ENCODE assay signal across 9 mouse cellular contexts in genomic region chr10:71058616-71059247, GRCm38 (mm10).
A peak's percentile ranks its signal among the peaks of the same experiment; 100 is the strongest.
DNase-seq lines count a peak whose midpoint lies in the region; ATAC-seq and TF ChIP-seq lines count a peak whose summit lies in the region.
"Had no signal": no experiment of that assay in that cellular context is flagged by ENCODE, and none has a peak within 500 bp of the region (broad histone marks: within the 10 kb centered on the region; RNA-seq: fewer than 3 reads in every experiment).

No protein-coding gene starts in this region.

- H3K4me2 ChIP-seq in intestine, embryonic 16.5 days (ENCODE audit: low read depth, low read length): no peak overlapping the region
- H3K4me2 ChIP-seq: liver, embryonic 13.5 days had no signal

- no peak overlapping the region for H3K9ac ChIP-seq in intestine, embryonic 16.5 days (ENCODE audit: low read depth, low read length)
- H3K9ac ChIP-seq: liver, embryonic 13.5 days had no signal

- peak; percentile 59 for ATAC-seq in intestine, embryonic 16.5 days

- peak; percentile 71 for DNase-seq in 3134 (ENCODE audit: extremely low read depth, insufficient read length, low spot score)
- DNase-seq in adrenal gland, adult 18-20 months (ENCODE audit: low spot score in 2 of 2): peak; percentile 29 to 39
- DNase-seq in gastrocnemius, postnatal 36 days: peak; percentile 61 to 65
- peak; percentile 85 for DNase-seq in lung, postnatal 25 days (ENCODE audit: low spot score)
- no peak for DNase-seq in forebrain, embryonic 10.5 days (ENCODE audit: extremely low spot score, low spot score)
- DNase-seq in thymus, adult 2 months: no peak
- no peak for DNase-seq in left cerebral cortex, postnatal 25 days (ENCODE audit: low spot score in 2 of 2)
- DNase-seq: liver, embryonic 13.5 days had no signal

- intact Hi-C loops in gastrocnemius, postnatal 36 days (cut with DNase I): no loop called here
- intact Hi-C loops in left cerebral cortex, postnatal 25 days (cut with DNase I): no loop called here

- H3K27me3 ChIP-seq in intestine, embryonic 16.5 days (replicated peaks; ENCODE audit: control insufficient read depth, insufficient read depth, low read length): no peaks in the 10 kb centered on the region
- no peaks in the 10 kb centered on the region for H3K27me3 ChIP-seq in forebrain, embryonic 10.5 days (ENCODE audit: poor library complexity, severe bottlenecking)
- H3K27me3 ChIP-seq in thymus, adult 2 months (ENCODE audit: control insufficient read depth, insufficient read depth, low read length): no peaks in the 10 kb centered on the region
- H3K27me3 ChIP-seq: liver, embryonic 13.5 days had no signal

- H3K4me3 ChIP-seq in intestine, embryonic 16.5 days (ENCODE audit: low read length): no peak overlapping the region
- H3K4me3 ChIP-seq in forebrain, embryonic 10.5 days: no peak overlapping the region
- no peak overlapping the region for H3K4me3 ChIP-seq in thymus, adult 2 months (ENCODE audit: control insufficient read depth, insufficient read depth, low read length)
- H3K4me3 ChIP-seq: liver, embryonic 13.5 days had no signal

- WGBS in intestine, embryonic 16.5 days: 26% methylated on average over 14 of the region's 14 CpGs
- WGBS in forebrain, embryonic 10.5 days: 74% methylated on average over 14 of the region's 14 CpGs
- WGBS in thymus, adult 2 months: 65% methylated on average over 14 of the region's 14 CpGs

- no peak overlapping the region for H3K27ac ChIP-seq in intestine, embryonic 16.5 days (ENCODE audit: low read length)
- no peak overlapping the region for H3K27ac ChIP-seq in forebrain, embryonic 10.5 days
- H3K27ac ChIP-seq in thymus, adult 2 months (ENCODE audit: control insufficient read depth, insufficient read depth, low read length): no peak overlapping the region
- H3K27ac ChIP-seq: liver, embryonic 13.5 days had no signal

- TF ChIP-seq POLR2A in thymus, adult 2 months (IDR thresholded peaks at IDR 0.05; ENCODE audit: control insufficient read depth, extremely low read depth, insufficient read depth, low read length, poor library complexity): no peak

- peaks cover 4% of the 10 kb centered on the region; the same call in 1 of the 2 replicates for H3K4me1 ChIP-seq in intestine, embryonic 16.5 days (ENCODE audit: control insufficient read depth, insufficient read depth, low read length)
- H3K4me1 ChIP-seq in forebrain, embryonic 10.5 days: peaks cover 13% of the 10 kb centered on the region
- no peaks in the 10 kb centered on the region for H3K4me1 ChIP-seq in thymus, adult 2 months (replicated peaks; ENCODE audit: control insufficient read depth, insufficient read depth, low read length)

- H3K9me3 ChIP-seq in intestine, embryonic 16.5 days (ENCODE audit: control insufficient read depth, low read length): no peaks in the 10 kb centered on the region
- H3K9me3 ChIP-seq in forebrain, embryonic 10.5 days: no peaks in the 10 kb centered on the region

- no peak for TF ChIP-seq CTCF in thymus, adult 2 months (IDR thresholded peaks at IDR 0.05; ENCODE audit: borderline replicate concordance, control insufficient read depth, extremely low read depth, insufficient read depth, low read length, poor library complexity)

- H3K36me3 ChIP-seq in intestine, embryonic 16.5 days (ENCODE audit: control insufficient read depth, insufficient read depth, low read length): no peaks in the 10 kb centered on the region
- H3K36me3 ChIP-seq in forebrain, embryonic 10.5 days (replicated peaks): no peaks in the 10 kb centered on the region
- H3K36me3 ChIP-seq in thymus, adult 2 months (ENCODE audit: control insufficient read depth, insufficient read depth, low read length): no peaks in the 10 kb centered on the region
- H3K36me3 ChIP-seq: liver, embryonic 13.5 days had no signal

Comparison
In these comparisons a context has a peak if more than half of its experiments do, and no peak if none do; other contexts are left out.
1. DNase-seq: peak in 3134 (single experiment), adrenal gland, adult 18-20 months (2 of 2), gastrocnemius, postnatal 36 days (2 of 2) and lung, postnatal 25 days (single experiment); none in forebrain, embryonic 10.5 days (single experiment), thymus, adult 2 months (single experiment) and left cerebral cortex, postnatal 25 days (0 of 2).